Mouse (Mus musculus) C2C12 (cell line): ENCODE results near the gene Krtap31-1.

Source experiments
- CEBPB ChIP-seq: IDR thresholded peaks from one replicate; pipeline ENCODE4 v1.6.1; 2011; ENCODE audit warnings: low read depth, mild to moderate bottlenecking, control low read depth, moderate library complexity
- CTCF ChIP-seq: IDR thresholded peaks from one replicate; pipeline ENCODE4 v1.5.1; 2011; ENCODE audit not compliant: control insufficient read depth, insufficient read depth, insufficient read length
- FOSL1 ChIP-seq: IDR thresholded peaks from one replicate; pipeline ENCODE4 v1.8.0; 2011; ENCODE audit warnings: mild to moderate bottlenecking, low read length; ENCODE audit not compliant: poor library complexity, insufficient read depth, severe bottlenecking
- MAX ChIP-seq: IDR thresholded peaks from one replicate; pipeline ENCODE4 v1.6.1; 2011; ENCODE audit warnings: mild to moderate bottlenecking, control low read depth
- MYOD1 ChIP-seq: IDR thresholded peaks from one replicate; pipeline ENCODE4 v1.6.1; 2011; ENCODE audit warnings: low read depth; ENCODE audit not compliant: control insufficient read depth, insufficient read length
- MYOG ChIP-seq: IDR thresholded peaks from one replicate; pipeline ENCODE4 v1.6.1; 2011; ENCODE audit not compliant: control insufficient read depth, insufficient read length; ENCODE audit errors: extremely low read depth
- USF1 ChIP-seq: IDR thresholded peaks from one replicate; pipeline ENCODE4 v1.6.1; 2011; ENCODE audit warnings: low read depth, mild to moderate bottlenecking, control low read depth, moderate library complexity

DNA sequence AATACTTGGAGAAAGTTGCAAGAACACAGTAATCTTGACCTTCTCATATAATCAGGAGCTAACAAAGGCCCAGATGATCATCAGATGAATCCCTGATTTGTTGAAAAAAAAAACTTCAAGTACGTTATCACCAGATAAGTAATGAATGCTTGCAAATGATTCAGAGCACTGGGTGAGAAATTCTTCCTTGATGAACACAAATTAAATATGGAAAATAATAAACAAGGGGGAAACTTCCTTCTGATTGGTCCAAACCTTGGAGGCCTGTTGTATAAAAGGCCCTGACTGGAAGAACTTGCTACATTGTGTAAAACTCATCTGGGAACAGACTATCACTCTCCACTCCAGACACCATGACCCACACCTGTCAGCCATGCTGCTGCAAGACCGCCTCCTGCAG is at the start of gene Krtap31-1:
- no peak for TF ChIP-seq MYOG
- no peak for TF ChIP-seq CTCF
- no peak for TF ChIP-seq MYOD1
- TF ChIP-seq FOSL1: no peak
- TF ChIP-seq CEBPB: no peak
- TF ChIP-seq MAX: no peak
- no peak for TF ChIP-seq USF1
